In the genomic region with DNA sequence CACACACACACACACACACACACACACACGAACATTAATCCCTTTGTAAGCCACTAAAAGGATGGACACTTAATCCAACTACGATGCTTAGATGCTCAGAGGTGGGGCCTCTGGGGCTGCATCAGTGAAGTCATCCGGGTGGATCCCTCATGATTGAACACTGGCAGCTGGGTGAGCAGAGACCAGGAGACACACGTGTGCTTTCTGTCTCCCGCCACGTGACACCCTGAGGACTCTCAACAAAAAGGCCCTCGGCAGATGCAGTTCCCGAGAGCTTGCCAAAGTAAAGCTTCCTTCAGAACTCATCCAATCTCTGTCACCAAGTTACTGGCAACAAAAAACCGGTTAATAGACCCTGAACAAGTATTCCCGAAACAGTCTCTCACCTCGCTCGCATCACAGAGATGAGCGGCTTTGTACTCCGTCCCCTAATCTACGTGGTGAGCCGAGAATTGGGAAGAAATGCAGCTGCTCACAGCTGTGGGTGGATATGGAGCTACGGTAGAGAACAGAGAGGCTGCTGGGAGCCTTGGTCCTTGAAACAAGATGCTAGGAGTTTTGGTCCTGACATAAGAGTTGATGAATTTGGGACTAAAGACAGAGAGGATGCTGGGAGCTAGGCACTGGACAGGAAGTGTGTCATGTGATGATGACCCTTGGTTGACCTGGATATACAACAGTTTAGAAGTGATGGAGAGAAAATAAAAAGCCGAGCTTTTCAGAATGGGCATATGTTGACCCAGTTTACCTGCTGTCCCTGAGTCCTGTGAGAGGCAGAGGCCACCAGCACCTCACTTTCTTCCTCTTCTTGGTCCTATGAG, we compare ENCODE assay signal across 11 mouse cellular contexts. TPM values are rescaled to one million over a fixed set of nuclear protein-coding genes. Genes with fewer than 3 reads are reported as not detected.
DNase-seq lines count a peak whose midpoint lies in the region; ATAC-seq lines count a peak whose summit lies in the region.
"Had no signal": no experiment of that assay in that cellular context is flagged by ENCODE, and none has a peak within 500 bp of the region (broad histone marks: within the 10 kb centered on the region; RNA-seq: fewer than 3 reads in every experiment).

No protein-coding gene starts in this region.

- H3K9ac ChIP-seq in midbrain, embryonic 14.5 days (replicated peaks; ENCODE audit: low read length): no peak overlapping the region; the same call in 1 of the 2 replicates

- WGBS in midbrain, embryonic 14.5 days: 54% methylated on average over 18 of the region's 18 CpGs

- no peak for ATAC-seq in midbrain, embryonic 14.5 days (ENCODE audit: low FRiP score, low TSS enrichment)

- H3K9me3 ChIP-seq in midbrain, embryonic 14.5 days (ENCODE audit: control insufficient read depth, low read length): no peaks in the 10 kb centered on the region

- DNase-seq in frontal cortex, adult 2 months (ENCODE audit: extremely low spot score in 1 of 2, low spot score in 1 of 2): peak; percentile 51 to 56
- DNase-seq in frontal cortex, postnatal 14 days (ENCODE audit: low spot score in 2 of 2): no peak
- DNase-seq in right cerebral cortex, adult 18-20 months: peak; percentile 55
- DNase-seq in right cerebral cortex, postnatal 36 days (ENCODE audit: low spot score in 2 of 2): no peak
- DNase-seq in midbrain, embryonic 14.5 days: no peak
- no peak for DNase-seq in kidney, adult 8-10 months
- no peak for DNase-seq in lung, postnatal 36 days
- no peak for DNase-seq in urinary bladder, postnatal 36 days (ENCODE audit: low spot score in 2 of 2)
- DNase-seq: adrenal gland, postnatal 14 days; kidney, postnatal 4 days; lung, adult 2 months had no signal

- H3K27me3 ChIP-seq in midbrain, embryonic 14.5 days (ENCODE audit: control insufficient read depth, insufficient read depth, low read length): no peaks in the 10 kb centered on the region

- no peak overlapping the region for H3K27ac ChIP-seq in midbrain, embryonic 14.5 days (replicated peaks; ENCODE audit: low read depth, low read length)

- H3K4me1 ChIP-seq in midbrain, embryonic 14.5 days (ENCODE audit: control insufficient read depth, insufficient read depth, low read length): peaks cover 36% of the 10 kb centered on the region

- peak overlapping the region; percentile 86 for H3K4me2 ChIP-seq in midbrain, embryonic 14.5 days (ENCODE audit: low read length)

- no peak overlapping the region; the same call in 1 of the 2 replicates for H3K4me3 ChIP-seq in midbrain, embryonic 14.5 days (replicated peaks; ENCODE audit: low read depth, low read length)

- no peaks in the 10 kb centered on the region for H3K36me3 ChIP-seq in midbrain, embryonic 14.5 days (ENCODE audit: control insufficient read depth, insufficient read depth, low read length)

RNA-seq across cellular contexts. Expression of a gene that starts 1.5 kb away (rescaled TPM):
- 225 and 258 TPM in 2 replicates for polyA plus RNA-seq in frontal cortex, adult 2 months (2012; rRNA removed)
- 26.2 and 63.4 TPM in 2 replicates for polyA plus RNA-seq in midbrain, embryonic 14.5 days (2014; fragmentation: Nextera tagmentation; extraction: Ambion mirVana)

RNA-seq across cellular contexts. Expression of a gene that starts 18.0 kb away (rescaled TPM):
- polyA plus RNA-seq in frontal cortex, adult 2 months (2012; rRNA removed): 1.1 and 1.8 TPM in 2 replicates
- polyA plus RNA-seq in midbrain, embryonic 14.5 days (2014; fragmentation: Nextera tagmentation; extraction: Ambion mirVana): 1.1 and 2.6 TPM in 2 replicates

RNA-seq across cellular contexts. Expression of a gene that starts 26.5 kb away (rescaled TPM):
- polyA plus RNA-seq in frontal cortex, adult 2 months (2012; rRNA removed): 82.8 and 84.1 TPM in 2 replicates
- 216 and 303 TPM in 2 replicates for polyA plus RNA-seq in midbrain, embryonic 14.5 days (2014; fragmentation: Nextera tagmentation; extraction: Ambion mirVana)

RNA-seq across cellular contexts. Expression of a gene that starts 28.2 kb away (rescaled TPM):
- 0.68 and 0.76 TPM in 2 replicates for polyA plus RNA-seq in frontal cortex, adult 2 months (2012; rRNA removed)
- polyA plus RNA-seq in midbrain, embryonic 14.5 days (2014; fragmentation: Nextera tagmentation; extraction: Ambion mirVana): not detected in 2 replicates

RNA-seq across cellular contexts. Expression of a gene that starts 31.9 kb away (rescaled TPM):
- not detected in 2 replicates for polyA plus RNA-seq in frontal cortex, adult 2 months (2012; rRNA removed)
- 0.93 and 1.8 TPM in 2 replicates for polyA plus RNA-seq in midbrain, embryonic 14.5 days (2014; fragmentation: Nextera tagmentation; extraction: Ambion mirVana)
- polyA plus RNA-seq: lung, adult 2 months had no signal

Comparison
In these comparisons a context has a peak if more than half of its experiments do, and no peak if none do; other contexts are left out.
1. DNase-seq: peak in frontal cortex, adult 2 months (2 of 2) and right cerebral cortex, adult 18-20 months (single experiment); none in frontal cortex, postnatal 14 days (0 of 2), right cerebral cortex, postnatal 36 days (0 of 2), midbrain, embryonic 14.5 days (single experiment), kidney, adult 8-10 months (0 of 2), lung, postnatal 36 days (single experiment) and urinary bladder, postnatal 36 days (0 of 2).